Mouse (Mus musculus) cortical plate, adult 2 months (tissue): ENCODE measurements around the gene Gm2a. TPM values are rescaled to one million over a fixed set of nuclear protein-coding genes. Genes with fewer than 3 reads are reported as not detected.

ENCODE experiments used
- H3K27ac ChIP-seq: fragments of 200-500 bp; 2 replicates; pipeline ENCODE4 v1.5.1; 2012; ENCODE audit warnings: low read length, control low read depth, inconsistent platforms; ENCODE audit not compliant: insufficient read depth
- H3K4me1 ChIP-seq: fragments of 200-500 bp; 2 replicates; pipeline ENCODE4 v1.6.1; 2011; ENCODE audit warnings: low read length; ENCODE audit not compliant: control insufficient read depth, insufficient read depth
- H3K4me3 ChIP-seq: fragments of 200-500 bp; 2 replicates; pipeline ENCODE4 v1.5.1; 2011; ENCODE audit warnings: mild to moderate bottlenecking, low read length, control low read depth; ENCODE audit not compliant: insufficient read depth
- CTCF ChIP-seq: fragments of 200-500 bp; IDR thresholded peaks from 2 replicates; pipeline ENCODE4 v1.5.1; 2011; ENCODE audit warnings: mild to moderate bottlenecking, control low read depth, low read length; ENCODE audit not compliant: insufficient read depth; ENCODE audit errors: extremely low read depth
- POLR2A ChIP-seq: fragments of 200-500 bp; IDR thresholded peaks from 2 replicates; pipeline ENCODE4 v1.6.1; 2011; ENCODE audit warnings: mild to moderate bottlenecking, low read length, control low read depth; ENCODE audit not compliant: insufficient read depth; ENCODE audit errors: extremely low read depth
- polyA plus RNA-seq: library from polyadenylated mRNA; depleted of rRNA; stranded (reverse); fragments of >200 nt; gene quantifications from 2 replicates; pipeline ENCODE4 v1.2.3, GENCODE M21; 2012; rRNA removed

Gene Gm2a
- polyA plus RNA-seq, result 44.2 and 44.4 TPM in 2 replicates

- peak; percentile 98 for TF ChIP-seq POLR2A
- no peak for TF ChIP-seq CTCF
- H3K27ac ChIP-seq, result peak within 1 kb of the TSS; percentile 62; the same call in 1 of the 2 replicates
- peak within 1 kb of the TSS; percentile 75 for H3K4me3 ChIP-seq
- H3K4me1 ChIP-seq, result peaks cover 1% of the 10 kb centered on the region; the same call in 1 of the 2 replicates
Observed at GRCm38 (mm10) chr11:55097463-55098188, at the start of gene Gm2a. Gm2a (plus strand) TSS chr11:55098115.

DNA sequence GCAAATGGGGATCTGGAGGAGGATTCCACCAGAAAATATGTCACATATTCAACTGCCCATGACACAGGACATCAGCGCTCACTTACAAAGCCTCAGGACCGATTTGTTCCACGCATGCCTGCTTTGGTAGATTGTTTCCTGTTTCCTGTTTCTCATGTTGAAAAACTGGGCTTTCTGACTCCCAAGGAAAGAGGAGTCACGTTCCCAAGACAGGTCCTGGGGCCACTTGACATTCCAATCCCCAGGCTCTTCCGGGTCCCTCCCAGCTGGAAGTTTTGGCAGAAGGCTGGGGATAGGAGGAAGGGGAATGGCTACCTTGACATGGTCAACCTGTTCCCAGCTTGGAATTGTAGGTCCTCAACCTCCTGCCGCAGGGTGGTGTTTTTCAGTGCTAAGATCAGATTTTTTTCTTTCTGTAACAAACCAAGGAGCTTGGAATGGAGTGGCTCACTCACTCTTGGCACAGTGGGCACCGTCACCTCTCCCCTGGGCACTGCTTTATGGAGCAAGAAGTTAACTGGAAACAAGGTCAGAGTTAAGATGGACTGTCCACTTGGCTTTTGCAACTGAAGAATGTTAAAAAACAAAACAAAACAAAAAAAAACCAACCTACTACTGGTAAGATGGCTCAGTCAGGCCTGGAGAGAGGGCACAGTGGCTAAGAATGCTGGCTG lies 46.9 kb upstream of the Gm2a start:
- Histone ChIP-seq H3K4me3 (no peak overlapping the region), H3K4me1 (no peaks in the 10 kb centered on the region), H3K27ac (no peak overlapping the region)
- TF ChIP-seq POLR2A (no peak), CTCF (no peak)

DNA sequence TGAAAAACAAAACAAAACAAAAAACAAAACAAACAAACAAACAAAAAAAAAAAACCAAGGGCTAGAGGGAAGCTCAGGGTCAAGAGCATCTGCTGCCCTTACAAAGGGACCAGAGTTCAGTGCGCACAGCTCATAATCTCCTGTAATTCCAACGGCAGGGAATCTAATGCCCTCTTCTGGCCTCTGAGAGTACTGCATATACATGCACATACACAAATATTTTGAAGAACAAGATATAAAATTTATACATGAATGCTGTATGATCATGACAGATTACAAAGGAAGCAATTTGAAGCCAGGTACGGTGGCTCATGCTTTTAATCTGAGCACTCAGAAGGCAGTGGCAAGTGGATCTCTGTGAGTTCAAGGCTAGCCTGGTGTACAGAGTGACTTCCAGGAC lies 40.4 kb upstream of the Gm2a start:
- TF ChIP-seq POLR2A, result no peak
- no peak for TF ChIP-seq CTCF
- Histone ChIP-seq H3K4me1 (no peaks in the 10 kb centered on the region), H3K4me3 (no peak overlapping the region), H3K27ac (no peak overlapping the region)

GRCm38 (mm10) chr11:55060802-55061201 lies 37.1 kb upstream of the Gm2a start:
- H3K27ac ChIP-seq, result no peak overlapping the region
- no peak overlapping the region for H3K4me3 ChIP-seq
- no peak for TF ChIP-seq CTCF
- no peak for TF ChIP-seq POLR2A
- H3K4me1 ChIP-seq, result no peaks in the 10 kb centered on the region

GRCm38 (mm10) chr11:55062856-55063255 lies 35.1 kb upstream of the Gm2a start:
- Histone ChIP-seq H3K4me1 (no peaks in the 10 kb centered on the region), H3K27ac (no peak overlapping the region), H3K4me3 (no peak overlapping the region)
- TF ChIP-seq POLR2A (no peak), CTCF (no peak)

DNA sequence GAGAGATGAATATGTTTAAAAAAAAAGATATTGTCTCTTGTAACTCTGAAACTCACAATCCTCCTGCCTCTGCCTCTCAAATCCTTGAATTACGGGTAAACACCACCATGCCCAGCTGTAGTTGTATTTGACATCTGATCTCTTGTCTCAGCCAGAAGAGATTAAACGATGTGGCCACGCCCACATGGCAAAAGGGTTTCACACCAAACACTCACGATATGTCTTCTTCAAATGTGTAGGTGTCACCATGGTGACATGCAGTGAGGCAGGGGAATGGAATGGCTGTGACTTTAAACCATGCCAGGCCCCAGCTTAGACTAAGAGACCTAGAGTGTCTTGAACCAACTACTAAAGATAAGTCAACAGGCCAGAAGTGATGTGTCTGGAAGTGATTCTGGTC lies 31.0 kb upstream of the Gm2a start:
- H3K4me3 ChIP-seq, result no peak overlapping the region
- H3K4me1 ChIP-seq, result no peaks in the 10 kb centered on the region

DNA sequence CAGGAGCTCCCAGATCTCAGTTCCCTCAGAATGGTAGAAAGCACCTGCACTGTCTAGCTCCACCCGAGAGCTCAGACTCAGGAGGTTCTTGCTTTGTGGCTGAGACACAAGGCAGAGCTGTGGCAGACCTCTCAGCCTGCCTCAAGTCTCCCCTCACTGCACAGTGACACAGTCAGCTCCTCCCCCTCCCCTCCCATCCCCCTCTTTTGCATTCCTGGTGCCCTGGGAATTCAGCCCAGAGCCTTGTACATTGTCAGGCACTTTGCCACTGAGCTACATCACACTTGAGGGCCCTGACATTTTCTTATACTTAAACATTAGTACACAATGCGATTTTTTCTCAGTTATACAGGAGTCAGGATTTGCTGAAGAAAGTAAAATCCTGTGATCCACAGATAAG lies 28.9 kb upstream of the Gm2a start:
- H3K27ac ChIP-seq, result no peak overlapping the region
- H3K4me1 ChIP-seq, result no peaks in the 10 kb centered on the region
- no peak overlapping the region for H3K4me3 ChIP-seq
- TF ChIP-seq CTCF (no peak), POLR2A (no peak)

More for the DNA sequence above, 31.0 kb upstream of the Gm2a start:
- H3K27ac ChIP-seq, result no peak overlapping the region
- no peak for TF ChIP-seq POLR2A
- no peak for TF ChIP-seq CTCF

DNA sequence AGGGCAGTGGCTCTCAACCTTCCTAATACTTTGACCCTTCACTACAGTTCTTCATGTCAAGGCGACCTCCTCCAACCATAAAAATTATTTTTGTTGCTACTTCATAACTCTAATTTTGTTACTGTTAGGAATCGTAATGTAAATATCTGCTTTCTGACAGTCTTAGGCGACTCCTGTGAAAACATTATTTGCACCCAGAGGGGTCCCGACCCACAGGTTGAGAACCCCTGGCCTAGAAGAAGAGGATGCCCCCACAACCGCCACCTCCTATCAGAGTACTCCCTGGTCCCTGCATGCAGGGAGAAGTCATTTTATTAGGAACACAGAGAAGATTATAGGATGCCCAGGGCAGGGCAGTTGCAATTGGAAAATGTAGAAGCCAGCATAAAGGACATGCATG lies 26.6 kb upstream of the Gm2a start:
- no peak overlapping the region for H3K27ac ChIP-seq
- H3K4me3 ChIP-seq, result no peak overlapping the region
- no peaks in the 10 kb centered on the region for H3K4me1 ChIP-seq
- TF ChIP-seq CTCF (no peak), POLR2A (no peak)

DNA sequence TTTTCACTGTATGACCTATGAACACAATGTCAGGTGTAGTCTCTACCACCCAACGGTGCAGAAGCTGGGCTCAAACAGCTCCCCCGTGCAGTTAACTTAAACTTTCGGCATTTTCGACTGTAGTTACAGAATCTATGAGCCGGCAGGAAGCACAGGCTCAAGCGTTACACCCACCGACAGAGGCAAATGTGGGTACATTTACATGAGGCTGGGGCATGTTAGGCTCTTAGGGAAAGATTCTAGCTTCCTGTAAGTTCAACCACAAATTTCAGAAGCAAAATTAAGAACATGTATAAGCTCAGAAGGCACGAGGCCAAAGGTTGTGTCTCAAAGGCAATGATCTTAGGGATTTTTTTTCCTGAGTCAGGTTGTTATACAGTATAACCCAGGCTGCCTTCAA lies 25.4 kb upstream of the Gm2a start:
- TF ChIP-seq CTCF, result no peak
- TF ChIP-seq POLR2A, result no peak
- H3K4me1 ChIP-seq, result no peaks in the 10 kb centered on the region
- no peak overlapping the region for H3K27ac ChIP-seq
- H3K4me3 ChIP-seq, result no peak overlapping the region

DNA sequence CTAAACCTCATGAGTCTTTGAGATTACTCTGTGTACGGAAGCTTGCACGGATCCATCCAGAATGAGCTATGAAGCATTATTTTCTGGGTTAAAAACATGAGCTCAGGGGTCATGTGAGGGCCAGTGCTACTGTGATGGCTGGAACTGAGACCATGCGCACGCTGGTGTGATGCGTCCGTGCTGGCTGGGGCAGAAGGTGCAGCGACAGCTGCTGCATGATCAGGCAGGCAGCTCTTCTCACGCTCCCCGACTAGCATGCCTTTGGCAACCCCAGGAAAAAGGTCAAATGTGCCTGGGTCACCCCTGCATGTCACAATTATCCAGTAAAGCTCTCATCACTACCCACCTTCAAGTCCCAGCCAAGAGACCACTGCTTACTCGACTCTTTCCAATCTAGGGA lies 24.7 kb upstream of the Gm2a start:
- TF ChIP-seq POLR2A, result no peak
- Histone ChIP-seq H3K27ac (no peak overlapping the region), H3K4me3 (no peak overlapping the region), H3K4me1 (no peaks in the 10 kb centered on the region)
